Mouse (Mus musculus) embryonic facial prominence, embryonic 13.5 days (tissue): Measurements from ENCODE around the gene Rpap2. TPM values are rescaled to one million over a fixed set of nuclear protein-coding genes. Genes with fewer than 3 reads are reported as not detected.

Source experiments
- ATAC-seq: fragments of 200-750 bp; cut with Nextera tagmentation; 2 replicates; pipeline ENCODE4 v1.8.0; 2017; ENCODE audit warnings: low read depth; ENCODE audit not compliant: insufficient number of reproducible peaks, insufficient read depth, low FRiP score, low TSS enrichment
- H3K27ac ChIP-seq: fragments of 300-500 bp; sonication (generic); 2 replicates; pipeline ENCODE4 v1.5.1; 2015; ENCODE audit warnings: moderate library complexity, mild to moderate bottlenecking, inconsistent platforms
- H3K27me3 ChIP-seq: fragments of 300-500 bp; sonication (generic); 2 replicates; pipeline ENCODE4 v1.6.1; 2015; ENCODE audit warnings: mild to moderate bottlenecking, inconsistent platforms
- H3K36me3 ChIP-seq: fragments of 300-500 bp; sonication (generic); 2 replicates; pipeline ENCODE4 v1.6.1; 2015; ENCODE audit warnings: mild to moderate bottlenecking, inconsistent platforms
- H3K4me1 ChIP-seq: fragments of 300-500 bp; sonication (generic); 2 replicates; pipeline ENCODE4 v1.6.1; 2015; ENCODE audit warnings: inconsistent platforms
- H3K4me2 ChIP-seq: fragments of 300-500 bp; sonication (generic); 2 replicates; pipeline ENCODE4 v1.6.1; 2015; ENCODE audit warnings: moderate library complexity, mild to moderate bottlenecking, inconsistent platforms
- H3K4me3 ChIP-seq: fragments of 300-500 bp; sonication (generic); 2 replicates; pipeline ENCODE4 v1.5.1; 2015; ENCODE audit warnings: mild to moderate bottlenecking, inconsistent platforms
- H3K9ac ChIP-seq: fragments of 300-500 bp; sonication (generic); 2 replicates; pipeline ENCODE4 v1.6.1; 2015; ENCODE audit warnings: mild to moderate bottlenecking, inconsistent platforms
- H3K9me3 ChIP-seq: fragments of 300-500 bp; sonication (generic); 2 replicates; pipeline ENCODE4 v1.6.1; 2016; ENCODE audit warnings: inconsistent platforms
- WGBS: fragments of 180-500 bp; shearing (Covaris S2); methylation state at CpG from one replicate; pipeline ENCODE4 v1.1.7; 2015; ENCODE audit warnings: mixed read lengths; 5-methylcytosine and 5-hydroxymethylcytosine counted together
- polyA plus RNA-seq: library from polyadenylated mRNA; unstranded; fragments of >200 nt; fragmentation: Nextera tagmentation; extraction: Ambion mirVana; gene quantifications from 2 replicates; pipeline ENCODE4 v1.2.1, GENCODE M21; 2015

Gene Rpap2
- polyA plus RNA-seq, 1 experiment from 2014 or later: 22.4 TPM

GRCm38 (mm10) chr5:107687592-107688498 lies 90.7 kb downstream of the Rpap2 start:
- peaks cover 22% of the 10 kb centered on the region for H3K4me1 ChIP-seq
- peaks cover 10% of the 10 kb centered on the region for H3K27me3 ChIP-seq
- peak overlapping the region; percentile 47 for H3K4me3 ChIP-seq
- H3K4me2 ChIP-seq: peak overlapping the region; percentile 64
- H3K9ac ChIP-seq: peak overlapping the region; percentile 57
- peak; percentile 89 for ATAC-seq
- 13% methylated on average over 46 of the region's 46 CpGs for WGBS
- H3K27ac ChIP-seq: peak overlapping the region; percentile 62
- H3K36me3 ChIP-seq: no peaks in the 10 kb centered on the region
- H3K9me3 ChIP-seq: no peaks in the 10 kb centered on the region

GRCm38 (mm10) chr5:107688499-107688866 lies 91.3 kb downstream of the Rpap2 start:
- Histone ChIP-seq H3K4me1 (peaks cover 19% of the 10 kb centered on the region), H3K27me3 (peaks cover 10% of the 10 kb centered on the region), H3K9me3 (no peaks in the 10 kb centered on the region), H3K36me3 (no peaks in the 10 kb centered on the region), H3K27ac (peak overlapping the region; percentile 62), H3K4me3 (peak overlapping the region; percentile 47), H3K4me2 (peak overlapping the region; percentile 64), H3K9ac (peak overlapping the region; percentile 57)
- WGBS: 22% methylated on average over 9 of the region's 9 CpGs
- ATAC-seq: no peak

GRCm38 (mm10) chr5:107695019-107695418 lies 97.8 kb downstream of the Rpap2 start:
- Histone ChIP-seq H3K4me3 (no peak overlapping the region), H3K27me3 (peaks cover 4% of the 10 kb centered on the region; the same call in 1 of the 2 replicates), H3K9ac (no peak overlapping the region), H3K9me3 (no peaks in the 10 kb centered on the region), H3K27ac (no peak overlapping the region), H3K36me3 (no peaks in the 10 kb centered on the region), H3K4me1 (no peaks in the 10 kb centered on the region), H3K4me2 (no peak overlapping the region)
- 90% methylated on average over 3 of the region's 3 CpGs for WGBS
- ATAC-seq: no peak

- Histone ChIP-seq H3K4me2 (no peak overlapping the region), H3K27ac (no peak overlapping the region), H3K4me3 (no peak overlapping the region), H3K36me3 (no peaks in the 10 kb centered on the region), H3K4me1 (no peaks in the 10 kb centered on the region), H3K27me3 (no peaks in the 10 kb centered on the region), H3K9me3 (no peaks in the 10 kb centered on the region), H3K9ac (no peak overlapping the region)
- WGBS: 80% methylated on average over 8 of the region's 8 CpGs
- no peak for ATAC-seq
Observed at GRCm38 (mm10) chr5:107698888-107699287, 101.7 kb downstream of the Rpap2 start.

- Histone ChIP-seq H3K9me3 (no peaks in the 10 kb centered on the region), H3K27ac (no peak overlapping the region), H3K4me1 (no peaks in the 10 kb centered on the region), H3K4me3 (no peak overlapping the region), H3K36me3 (no peaks in the 10 kb centered on the region), H3K9ac (no peak overlapping the region), H3K4me2 (no peak overlapping the region), H3K27me3 (no peaks in the 10 kb centered on the region)
- no peak for ATAC-seq
- 88% methylated on average over 10 of the region's 10 CpGs for WGBS
Observed at GRCm38 (mm10) chr5:107700873-107701272, 103.7 kb downstream of the Rpap2 start.

- 80% methylated on average over 9 of the region's 9 CpGs for WGBS
- Histone ChIP-seq H3K9me3 (no peaks in the 10 kb centered on the region), H3K27me3 (no peaks in the 10 kb centered on the region), H3K4me2 (no peak overlapping the region), H3K27ac (no peak overlapping the region), H3K36me3 (no peaks in the 10 kb centered on the region), H3K4me3 (no peak overlapping the region), H3K9ac (no peak overlapping the region), H3K4me1 (no peaks in the 10 kb centered on the region)
- ATAC-seq: no peak
Observed at GRCm38 (mm10) chr5:107701658-107702057, 104.5 kb downstream of the Rpap2 start.

GRCm38 (mm10) chr5:107703207-107703763 lies 106.1 kb downstream of the Rpap2 start:
- Histone ChIP-seq H3K9ac (no peak overlapping the region), H3K27me3 (no peaks in the 10 kb centered on the region), H3K27ac (no peak overlapping the region), H3K4me3 (no peak overlapping the region), H3K4me1 (no peaks in the 10 kb centered on the region), H3K9me3 (no peaks in the 10 kb centered on the region), H3K36me3 (no peaks in the 10 kb centered on the region), H3K4me2 (no peak overlapping the region)
- 81% methylated on average over 6 of the region's 6 CpGs for WGBS
- ATAC-seq: no peak

- Histone ChIP-seq H3K9ac (no peak overlapping the region), H3K27me3 (peaks cover 9% of the 10 kb centered on the region), H3K4me1 (no peaks in the 10 kb centered on the region), H3K27ac (no peak overlapping the region), H3K36me3 (no peaks in the 10 kb centered on the region), H3K4me3 (no peak overlapping the region), H3K9me3 (no peaks in the 10 kb centered on the region), H3K4me2 (no peak overlapping the region)
- WGBS: 93% methylated on average over 4 of the region's 4 CpGs
- ATAC-seq: no peak
Observed at GRCm38 (mm10) chr5:107705756-107706155, 108.6 kb downstream of the Rpap2 start.

GRCm38 (mm10) chr5:107706262-107706661 lies 109.1 kb downstream of the Rpap2 start:
- H3K27ac ChIP-seq: no peak overlapping the region
- ATAC-seq: no peak
- H3K9me3 ChIP-seq: no peaks in the 10 kb centered on the region
- H3K36me3 ChIP-seq: no peaks in the 10 kb centered on the region
- no peaks in the 10 kb centered on the region for H3K4me1 ChIP-seq
- H3K9ac ChIP-seq: no peak overlapping the region
- H3K4me2 ChIP-seq: no peak overlapping the region
- WGBS: 68% methylated on average over 1 of the region's 1 CpGs
- H3K4me3 ChIP-seq: no peak overlapping the region
- H3K27me3 ChIP-seq: peaks cover 11% of the 10 kb centered on the region

GRCm38 (mm10) chr5:107708124-107708797 lies 111.1 kb downstream of the Rpap2 start:
- no peaks in the 10 kb centered on the region for H3K9me3 ChIP-seq
- no peak overlapping the region for H3K4me3 ChIP-seq
- 86% methylated on average over 8 of the region's 8 CpGs for WGBS
- no peaks in the 10 kb centered on the region for H3K36me3 ChIP-seq
- no peak overlapping the region for H3K9ac ChIP-seq
- peaks cover 23% of the 10 kb centered on the region for H3K27me3 ChIP-seq
- no peak for ATAC-seq
- no peak overlapping the region for H3K27ac ChIP-seq
- no peaks in the 10 kb centered on the region for H3K4me1 ChIP-seq
- no peak overlapping the region for H3K4me2 ChIP-seq
